Mouse (Mus musculus) inflammation-experienced regulatory T-cells (primary cell): ENCODE data around the gene Usp29. TPM values are rescaled to one million over a fixed set of nuclear protein-coding genes. Genes with fewer than 3 reads are reported as not detected.

Experiments used
- polyA plus RNA-seq, 2 experiments: library from polyadenylated mRNA; unstranded; fragments of 100-300 nt; shearing (Covaris generic); gene quantifications; one replicate each; pipeline ENCODE4 v1.2.1; 2017

Usp29 gene
- polyA plus RNA-seq = 1 to 10 TPM in 1 of 2 experiments, under 1 TPM in 1; 0.24 to 3.4 TPM

GRCm38 (mm10) chr7:6730241-6730640, at the start of gene Usp29, which contains the start of gene Peg3:
Usp29 (plus strand) TSS chr7:6730578.
Peg3 (minus strand) TSS chr7:6730431.

GRCm38 (mm10) chr7:6696241-6697045, 33.9 kb upstream of the Usp29 start, which contains the start of gene Zim1:
Zim1 (minus strand) TSS chr7:6696450.

GRCm38 (mm10) chr7:6995251-6995650, 264.9 kb downstream of the Usp29 start, which contains the start of gene Aurkc:
Aurkc (plus strand) TSS chr7:6995300.

Other genes with a start within 250 kb of the Usp29 start
- not detected for gene Olfr5, start 243.6 kb upstream of the Usp29 start, polyA plus RNA-seq
- gene Olfr1347, start 230.8 kb upstream of the Usp29 start, polyA plus RNA-seq = under 1 TPM in 1 of 2 experiments, not detected in 1; 0.17 TPM
- gene Olfr1348, start 221.8 kb upstream of the Usp29 start, polyA plus RNA-seq = under 1 TPM in 1 of 2 experiments, not detected in 1; 0.12 TPM
- gene Olfr1349, start 207.6 kb upstream of the Usp29 start, polyA plus RNA-seq = under 1 TPM; 0.11 to 0.59 TPM
- gene Olfr1350, start 165.7 kb upstream of the Usp29 start, polyA plus RNA-seq = 1 to 10 TPM in 1 of 2 experiments, under 1 TPM in 1; 0.10 to 1.2 TPM
- gene Zim1, start 34.1 kb upstream of the Usp29 start, polyA plus RNA-seq = not detected
- not detected for gene Peg3, start 147 bp upstream of the Usp29 start, polyA plus RNA-seq